Mouse (Mus musculus): ENCODE measurements around the gene Asb18. TPM values are rescaled to one million over a fixed set of nuclear protein-coding genes. Genes with fewer than 3 reads are reported as not detected.
A peak's percentile ranks its signal among the peaks of the same experiment; 100 is the strongest.

Asb18 gene
- polyA plus RNA-seq, 1 experiment from 2014 or later: not detected

DNA sequence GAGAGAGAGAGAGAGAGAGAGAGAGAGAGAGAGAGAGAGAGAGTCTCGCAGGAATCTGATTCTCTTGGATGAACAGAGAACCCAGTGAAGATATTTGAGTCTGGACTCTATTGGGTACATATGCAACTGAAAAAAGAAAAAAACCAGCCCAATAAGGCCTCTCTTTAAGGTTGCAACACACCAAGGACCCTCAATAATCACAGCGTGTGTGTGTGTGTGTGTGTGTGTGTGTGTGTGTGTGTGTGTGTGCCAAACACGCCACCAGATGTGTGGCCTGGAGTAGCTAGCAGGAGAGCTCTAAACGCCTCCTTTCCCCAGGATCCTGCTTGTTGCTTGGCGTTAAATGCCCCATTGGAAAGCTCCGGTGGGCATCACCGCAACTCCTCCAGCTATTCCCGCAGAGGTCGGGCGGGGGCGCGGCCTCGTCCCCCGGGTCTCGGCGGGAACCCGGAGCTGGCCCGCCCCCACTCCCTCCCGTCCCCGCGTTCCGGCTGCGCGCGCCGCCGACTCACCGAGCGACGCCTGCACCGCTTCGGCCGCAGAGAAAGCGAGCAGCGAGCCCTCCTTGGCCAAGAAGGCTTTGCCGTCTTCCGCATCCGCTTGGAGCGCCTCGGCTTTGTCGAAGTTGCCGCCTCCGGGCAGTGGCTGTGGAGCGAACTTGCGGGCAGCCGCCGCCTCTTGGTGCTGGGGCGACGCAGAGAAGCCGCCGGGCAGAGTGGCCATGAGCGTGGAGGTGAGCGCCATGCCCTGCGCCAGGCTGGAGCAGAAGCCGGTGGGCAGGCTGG lies 84.6 kb downstream of the Asb18 start:
- Histone ChIP-seq H3K9me3 (no peaks in the 10 kb centered on the region), H3K4me1 (peaks cover 35% of the 10 kb centered on the region), H3K27me3 (replicated peaks) (peaks cover 96% of the 10 kb centered on the region), H3K27ac (no peak overlapping the region), H3K4me3 (replicated peaks) (peak overlapping the region; percentile 42), H3K4me2 (peak overlapping the region; percentile 87), H3K36me3 (no peaks in the 10 kb centered on the region), H3K9ac (no peak overlapping the region)
- WGBS: under 1% methylated on average over 55 of the region's 55 CpGs
- no peak for ATAC-seq (ENCODE audit: insufficient read depth, low FRiP score, low read depth)

GRCm38 (mm10) chr1:89929181-89929580 lies 85.3 kb downstream of the Asb18 start:
- no peak for ATAC-seq (ENCODE audit: insufficient read depth, low FRiP score, low read depth)
- no peak overlapping the region for H3K9ac ChIP-seq
- H3K36me3 ChIP-seq: no peaks in the 10 kb centered on the region
- H3K9me3 ChIP-seq: no peaks in the 10 kb centered on the region
- H3K27ac ChIP-seq: no peak overlapping the region
- H3K4me3 ChIP-seq (replicated peaks): peak overlapping the region; percentile 8; the same call in 1 of the 2 replicates
- H3K4me2 ChIP-seq: peak overlapping the region; percentile 14; the same call in 1 of the 2 replicates
- peaks cover 96% of the 10 kb centered on the region for H3K27me3 ChIP-seq (replicated peaks)
- WGBS: 8% methylated on average over 6 of the region's 6 CpGs
- peaks cover 35% of the 10 kb centered on the region for H3K4me1 ChIP-seq

- ATAC-seq (ENCODE audit: insufficient read depth, low FRiP score, low read depth): no peak
- Histone ChIP-seq H3K4me2 (peak overlapping the region; percentile 14; the same call in 1 of the 2 replicates), H3K4me1 (peaks cover 35% of the 10 kb centered on the region), H3K9ac (no peak overlapping the region), H3K36me3 (no peaks in the 10 kb centered on the region), H3K4me3 (replicated peaks) (peak overlapping the region; percentile 8; the same call in 1 of the 2 replicates), H3K27me3 (replicated peaks) (peaks cover 96% of the 10 kb centered on the region), H3K9me3 (no peaks in the 10 kb centered on the region), H3K27ac (no peak overlapping the region)
- WGBS: 13% methylated on average over 25 of the region's 25 CpGs
These were observed 85.8 kb downstream of the Asb18 start for GRCm38 (mm10) chr1:89928676-89929075.

- Histone ChIP-seq H3K27me3 (replicated peaks) (peaks cover 97% of the 10 kb centered on the region), H3K27ac (no peak overlapping the region), H3K9me3 (no peaks in the 10 kb centered on the region), H3K4me1 (peaks cover 44% of the 10 kb centered on the region), H3K4me3 (replicated peaks) (peak overlapping the region; percentile 33), H3K4me2 (peak overlapping the region; percentile 52), H3K9ac (no peak overlapping the region), H3K36me3 (no peaks in the 10 kb centered on the region)
- WGBS: 2% methylated on average over 36 of the region's 36 CpGs
- no peak for ATAC-seq (ENCODE audit: insufficient read depth, low FRiP score, low read depth)
These were observed 87.3 kb downstream of the Asb18 start for GRCm38 (mm10) chr1:89927061-89927661.

GRCm38 (mm10) chr1:89926583-89927060 lies 87.8 kb downstream of the Asb18 start:
- Histone ChIP-seq H3K9me3 (no peaks in the 10 kb centered on the region), H3K36me3 (no peaks in the 10 kb centered on the region), H3K4me1 (peaks cover 44% of the 10 kb centered on the region), H3K4me3 (replicated peaks) (peak overlapping the region; percentile 33), H3K9ac (no peak overlapping the region), H3K27me3 (replicated peaks) (peaks cover 97% of the 10 kb centered on the region), H3K27ac (no peak overlapping the region), H3K4me2 (peak overlapping the region; percentile 52; the same call in 1 of the 2 replicates)
- WGBS: 19% methylated on average over 9 of the region's 9 CpGs
- ATAC-seq (ENCODE audit: insufficient read depth, low FRiP score, low read depth): no peak

DNA sequence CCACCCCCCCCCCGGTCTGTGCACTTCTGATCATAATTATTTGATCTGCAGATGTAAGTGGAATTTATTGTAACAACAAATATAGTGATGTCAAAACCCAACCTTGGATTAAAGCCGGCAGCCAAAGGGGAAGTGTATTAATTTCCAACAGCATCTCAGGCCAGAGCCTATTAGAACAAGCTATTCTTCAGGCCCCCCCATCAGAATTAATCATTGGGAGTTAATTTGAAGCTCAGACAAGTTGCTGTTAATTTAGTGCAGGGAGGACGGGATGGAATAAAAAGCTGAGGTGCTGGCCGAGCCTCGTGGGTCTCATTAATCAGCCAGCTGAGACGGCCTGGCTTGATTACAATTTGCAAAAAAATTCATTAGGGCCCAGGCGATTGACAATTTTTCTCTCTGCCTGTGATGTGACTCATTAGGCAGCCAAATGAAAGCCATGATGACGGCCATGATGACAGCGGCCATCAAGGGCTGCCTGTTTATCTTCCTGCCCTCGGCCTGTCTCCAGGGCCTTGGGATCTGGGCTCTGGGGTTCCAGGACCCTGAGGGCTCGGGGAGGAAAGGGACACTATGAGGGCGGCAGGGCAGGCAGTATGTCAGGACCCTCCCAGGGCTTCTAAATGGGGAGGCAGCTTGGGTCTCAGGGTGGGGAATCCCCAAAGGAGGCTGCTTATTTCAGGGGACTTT lies 88.8 kb downstream of the Asb18 start:
- Histone ChIP-seq H3K27ac (no peak overlapping the region), H3K9ac (no peak overlapping the region), H3K27me3 (replicated peaks) (peaks cover 97% of the 10 kb centered on the region), H3K4me1 (peaks cover 35% of the 10 kb centered on the region), H3K36me3 (no peaks in the 10 kb centered on the region), H3K4me3 (replicated peaks) (no peak overlapping the region), H3K4me2 (no peak overlapping the region), H3K9me3 (no peaks in the 10 kb centered on the region)
- ATAC-seq (ENCODE audit: insufficient read depth, low FRiP score, low read depth): no peak
- 41% methylated on average over 12 of the region's 12 CpGs for WGBS

GRCm38 (mm10) chr1:89923642-89924020 lies 90.8 kb downstream of the Asb18 start:
- no peaks in the 10 kb centered on the region for H3K9me3 ChIP-seq
- H3K27ac ChIP-seq: no peak overlapping the region
- WGBS: 13% methylated on average over 14 of the region's 14 CpGs
- H3K4me1 ChIP-seq: peaks cover 20% of the 10 kb centered on the region
- no peak overlapping the region for H3K4me3 ChIP-seq (replicated peaks)
- H3K27me3 ChIP-seq (replicated peaks): peaks cover 98% of the 10 kb centered on the region
- H3K4me2 ChIP-seq: peak overlapping the region; percentile 37
- no peak for ATAC-seq (ENCODE audit: insufficient read depth, low FRiP score, low read depth)
- H3K9ac ChIP-seq: no peak overlapping the region
- no peaks in the 10 kb centered on the region for H3K36me3 ChIP-seq

DNA sequence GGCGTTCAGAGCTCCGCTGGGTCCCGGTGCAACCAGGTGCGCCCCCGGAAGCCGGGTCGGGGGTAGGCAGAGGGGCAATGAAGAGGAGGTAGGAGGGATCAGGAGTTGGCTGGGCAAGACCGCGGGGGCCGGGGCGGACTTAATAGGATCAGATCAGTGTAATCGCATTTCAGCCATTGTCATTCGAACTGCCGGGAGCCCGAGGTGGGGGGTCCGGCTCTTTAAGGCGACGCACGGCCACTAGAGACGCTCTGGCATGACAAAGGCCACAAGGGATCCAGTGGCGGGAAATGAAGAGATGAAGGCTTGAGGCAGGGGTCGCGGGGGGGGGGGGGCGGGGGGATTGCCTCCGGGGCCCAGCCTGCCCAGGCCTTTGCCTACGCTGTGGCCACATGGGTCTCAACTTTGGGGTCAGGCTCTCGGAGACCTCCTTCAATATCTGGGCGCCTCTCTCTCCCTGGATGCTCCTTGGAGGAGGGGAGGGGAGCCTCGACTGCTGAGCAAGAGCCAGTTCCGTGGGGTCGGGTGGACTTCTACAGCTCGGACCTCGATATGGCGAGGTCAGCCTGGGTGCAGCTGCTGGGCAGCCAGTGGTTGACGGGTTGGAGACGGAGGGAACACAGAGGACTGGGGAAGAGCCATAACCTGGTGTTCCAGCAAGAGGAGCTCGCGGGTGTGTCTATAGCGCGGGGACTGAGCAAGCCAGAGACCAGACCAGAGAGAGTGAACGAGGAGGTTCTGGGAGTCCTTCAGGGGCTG lies 91.4 kb downstream of the Asb18 start:
- Histone ChIP-seq H3K4me3 (replicated peaks) (peak overlapping the region; percentile 20), H3K9me3 (no peaks in the 10 kb centered on the region), H3K27ac (no peak overlapping the region), H3K27me3 (replicated peaks) (peaks cover 93% of the 10 kb centered on the region), H3K9ac (no peak overlapping the region), H3K4me2 (peak overlapping the region; percentile 37), H3K36me3 (no peaks in the 10 kb centered on the region), H3K4me1 (peaks cover 20% of the 10 kb centered on the region)
- ATAC-seq (ENCODE audit: insufficient read depth, low FRiP score, low read depth): no peak
- 2% methylated on average over 41 of the region's 41 CpGs for WGBS

GRCm38 (mm10) chr1:89922282-89922681 lies 92.2 kb downstream of the Asb18 start:
- no peak for ATAC-seq (ENCODE audit: insufficient read depth, low FRiP score, low read depth)
- peaks cover 93% of the 10 kb centered on the region for H3K27me3 ChIP-seq (replicated peaks)
- 6% methylated on average over 7 of the region's 7 CpGs for WGBS

GRCm38 (mm10) chr1:89921806-89922205 lies 92.7 kb downstream of the Asb18 start:
- H3K4me3 ChIP-seq (replicated peaks): no peak overlapping the region
- H3K9ac ChIP-seq: no peak overlapping the region
- H3K4me1 ChIP-seq: peaks cover 11% of the 10 kb centered on the region
- H3K36me3 ChIP-seq: no peaks in the 10 kb centered on the region
- ATAC-seq (ENCODE audit: insufficient read depth, low FRiP score, low read depth): no peak
- H3K27me3 ChIP-seq (replicated peaks): peaks cover 93% of the 10 kb centered on the region
- 3% methylated on average over 10 of the region's 10 CpGs for WGBS
- no peaks in the 10 kb centered on the region for H3K9me3 ChIP-seq
- no peak overlapping the region for H3K27ac ChIP-seq
- no peak overlapping the region for H3K4me2 ChIP-seq

More at GRCm38 (mm10) chr1:89922282-89922681, 92.2 kb downstream of the Asb18 start:
- Histone ChIP-seq H3K9ac (no peak overlapping the region), H3K4me3 (replicated peaks) (no peak overlapping the region; the same call in 1 of the 2 replicates), H3K36me3 (no peaks in the 10 kb centered on the region), H3K4me1 (peaks cover 15% of the 10 kb centered on the region), H3K9me3 (no peaks in the 10 kb centered on the region), H3K4me2 (no peak overlapping the region), H3K27ac (no peak overlapping the region)

DNA sequence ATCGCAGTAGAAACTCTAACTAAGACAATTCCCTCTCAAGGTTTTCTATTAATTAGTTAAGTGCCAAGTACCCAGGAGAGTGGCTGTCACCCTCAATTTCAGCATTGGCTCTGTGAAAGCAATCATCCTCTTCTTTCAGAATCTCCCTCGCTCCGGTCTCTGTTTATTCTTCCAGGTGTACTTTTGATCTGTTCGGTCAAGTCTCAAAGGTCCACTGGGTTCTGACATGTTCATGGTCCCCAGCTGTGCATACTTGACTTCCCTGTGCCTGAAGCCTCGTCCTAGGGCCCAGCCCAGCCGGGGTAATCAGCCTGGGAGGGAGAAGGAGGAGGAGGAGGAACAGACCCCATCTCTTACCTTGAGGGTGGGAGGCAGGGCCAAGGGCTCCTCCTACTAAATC lies 95.3 kb downstream of the Asb18 start:
- Histone ChIP-seq H3K9me3 (no peaks in the 10 kb centered on the region), H3K9ac (no peak overlapping the region), H3K4me1 (peaks cover 10% of the 10 kb centered on the region), H3K27me3 (replicated peaks) (peaks cover 67% of the 10 kb centered on the region), H3K27ac (no peak overlapping the region), H3K4me2 (no peak overlapping the region), H3K36me3 (no peaks in the 10 kb centered on the region), H3K4me3 (replicated peaks) (no peak overlapping the region)
- WGBS: 71% methylated on average over 6 of the region's 6 CpGs
- no peak for ATAC-seq (ENCODE audit: insufficient read depth, low FRiP score, low read depth)

All from stomach, embryonic 15.5 days (tissue).